Mouse (Mus musculus) thymus, adult 2 months (tissue): Measurements from ENCODE around the gene Evl.

Experiments
- CTCF ChIP-seq: fragments of 200-500 bp; IDR thresholded peaks from 2 replicates; pipeline ENCODE4 v1.5.1; 2012; ENCODE audit warnings: mild to moderate bottlenecking, control low read depth, low read length, moderate library complexity, borderline replicate concordance; ENCODE audit not compliant: control insufficient read depth, poor library complexity, insufficient read depth; ENCODE audit errors: extremely low read depth
- POLR2A ChIP-seq: fragments of 200-500 bp; IDR thresholded peaks from 2 replicates; pipeline ENCODE4 v1.6.1; 2012; ENCODE audit warnings: mild to moderate bottlenecking, low read length, control low read depth, moderate library complexity; ENCODE audit not compliant: control insufficient read depth, poor library complexity, insufficient read depth; ENCODE audit errors: extremely low read depth

- no peak for TF ChIP-seq CTCF
- TF ChIP-seq POLR2A = no peak
Measured at GRCm38 (mm10) chr12:108647784-108648183, 93.3 kb downstream of the Evl start.
